Mouse (Mus musculus) embryonic facial prominence, embryonic 15.5 days (tissue): ENCODE data around the gene Slc7a14. TPM values are rescaled to one million over a fixed set of nuclear protein-coding genes. Genes with fewer than 3 reads are reported as not detected.
"Not testable (repeated sequence)": the region's sequence is repeated elsewhere in the genome, so short reads cannot be mapped to it uniquely, and the experiment has no call there.

Source experiments
- ATAC-seq: fragments of 200-750 bp; cut with Nextera tagmentation; 2 replicates; pipeline ENCODE4 v1.8.0; 2017; ENCODE audit warnings: low read depth, moderate TSS enrichment; ENCODE audit not compliant: insufficient number of reproducible peaks, low FRiP score, low TSS enrichment
- H3K27ac ChIP-seq: fragments of 300-500 bp; sonication (generic); replicated peaks from 2 replicates; pipeline ENCODE4 v1.5.1; 2015; ENCODE audit warnings: mild to moderate bottlenecking, inconsistent platforms
- H3K27me3 ChIP-seq: fragments of 300-500 bp; sonication (generic); 2 replicates; pipeline ENCODE4 v1.6.1; 2015; ENCODE audit warnings: inconsistent platforms
- H3K36me3 ChIP-seq: fragments of 300-500 bp; sonication (generic); 2 replicates; pipeline ENCODE4 v1.6.1; 2015; ENCODE audit warnings: mild to moderate bottlenecking, inconsistent platforms
- H3K4me1 ChIP-seq: fragments of 300-500 bp; sonication (generic); 2 replicates; pipeline ENCODE4 v1.6.1; 2015; ENCODE audit warnings: inconsistent platforms
- H3K4me2 ChIP-seq: fragments of 300-500 bp; sonication (generic); replicated peaks from 2 replicates; pipeline ENCODE4 v1.6.1; 2015; ENCODE audit warnings: mild to moderate bottlenecking, inconsistent platforms
- H3K4me3 ChIP-seq: fragments of 300-500 bp; sonication (generic); replicated peaks from 2 replicates; pipeline ENCODE4 v1.5.1; 2015; ENCODE audit warnings: mild to moderate bottlenecking, inconsistent platforms
- H3K9ac ChIP-seq: fragments of 300-500 bp; sonication (generic); 2 replicates; pipeline ENCODE4 v1.6.1; 2015; ENCODE audit warnings: inconsistent platforms
- H3K9me3 ChIP-seq: fragments of 300-500 bp; sonication (generic); replicated peaks from 2 replicates; pipeline ENCODE4 v1.6.1; 2016; ENCODE audit warnings: inconsistent platforms
- WGBS: fragments of 180-500 bp; shearing (Covaris S2); methylation state at CpG from one replicate; pipeline ENCODE4 v1.1.7; 2015; 5-methylcytosine and 5-hydroxymethylcytosine counted together
- polyA plus RNA-seq: library from polyadenylated mRNA; unstranded; fragments of >200 nt; fragmentation: Nextera tagmentation; extraction: Ambion mirVana; gene quantifications from 2 replicates; pipeline ENCODE4 v1.2.1, GENCODE M21; 2015

Slc7a14 gene
- polyA plus RNA-seq, 1 experiment from 2014 or later: 0.09 TPM

DNA sequence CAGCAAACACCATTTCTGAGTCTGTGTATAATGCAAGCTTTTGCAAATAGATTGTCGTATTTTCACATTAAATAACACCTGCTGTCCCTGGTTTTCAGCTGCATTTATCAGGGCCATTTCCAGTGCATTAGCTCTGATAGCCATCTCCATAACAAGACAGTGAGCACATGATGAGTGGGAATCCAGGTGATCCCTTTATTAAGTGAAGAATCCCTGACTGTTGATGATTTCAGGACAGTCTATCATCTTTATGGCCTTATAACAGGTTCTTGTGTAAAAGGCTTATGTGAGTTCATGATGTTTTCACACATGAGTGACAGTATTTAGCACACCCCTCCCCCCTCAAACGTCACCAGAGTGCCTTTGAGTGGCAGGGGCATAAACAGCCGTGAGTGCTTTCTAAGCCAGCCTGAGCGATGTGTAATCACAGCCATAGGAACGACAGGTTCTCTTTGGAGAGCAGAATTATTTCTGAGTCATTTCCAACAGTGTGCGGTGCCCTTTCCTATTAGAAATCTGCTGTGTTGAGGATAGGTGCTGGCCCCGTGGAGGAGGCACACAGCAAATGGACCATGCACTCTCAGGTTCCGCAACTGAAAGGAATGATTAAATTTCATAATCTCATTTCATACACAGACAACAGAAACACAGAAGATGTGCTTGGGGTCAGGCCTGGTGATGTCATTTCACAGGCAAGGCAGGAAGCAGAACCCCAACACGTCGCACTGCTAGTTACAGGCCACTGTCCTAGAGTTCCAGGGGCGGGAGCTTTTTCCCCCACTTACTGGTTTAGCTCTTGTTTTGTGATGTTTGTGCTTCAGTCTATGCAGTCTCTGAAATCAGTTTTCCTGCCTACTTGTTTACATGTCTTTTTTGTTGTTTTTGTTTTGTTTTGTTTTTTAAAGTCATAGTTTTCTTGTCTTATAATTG is 18.2 kb downstream of the Slc7a14 start:
- ATAC-seq: no peak
- 64% methylated on average over 11 of the region's 11 CpGs for WGBS
- Histone ChIP-seq H3K27me3 (no peaks in the 10 kb centered on the region), H3K4me2 (no peak overlapping the region), H3K9me3 (no peaks in the 10 kb centered on the region), H3K36me3 (no peaks in the 10 kb centered on the region), H3K27ac (no peak overlapping the region), H3K4me3 (no peak overlapping the region), H3K9ac (no peak overlapping the region), H3K4me1 (no peaks in the 10 kb centered on the region)

- H3K9ac ChIP-seq: no peak overlapping the region
- no peaks in the 10 kb centered on the region for H3K27me3 ChIP-seq
- no peak overlapping the region for H3K27ac ChIP-seq
- no peak overlapping the region for H3K4me3 ChIP-seq
- H3K36me3 ChIP-seq: no peaks in the 10 kb centered on the region
- H3K4me2 ChIP-seq: no peak overlapping the region
- no peaks in the 10 kb centered on the region for H3K9me3 ChIP-seq
- no peak for ATAC-seq
- 53% methylated on average over 3 of the region's 3 CpGs for WGBS
- H3K4me1 ChIP-seq: no peaks in the 10 kb centered on the region
Measured at GRCm38 (mm10) chr3:31287421-31287948, 22.7 kb downstream of the Slc7a14 start.

DNA sequence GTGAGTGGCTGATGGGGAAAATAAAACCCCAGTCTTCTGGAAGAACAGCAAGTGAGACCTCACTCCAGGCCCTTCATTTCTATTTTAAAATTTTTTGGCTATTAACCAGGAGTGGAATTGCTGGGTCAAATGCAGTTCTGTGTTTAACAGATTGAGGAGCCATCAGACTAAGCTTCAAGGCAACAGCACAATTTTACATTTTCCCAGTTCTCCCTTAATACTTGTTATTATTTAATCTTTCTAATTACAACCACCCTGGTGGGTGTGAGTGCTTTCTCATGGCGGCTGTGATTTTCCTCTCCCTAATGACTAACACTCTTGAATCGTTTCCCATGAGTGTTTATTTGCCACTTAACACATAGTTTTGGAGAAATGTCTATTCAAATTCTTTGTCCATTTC is 29.1 kb downstream of the Slc7a14 start:
- Histone ChIP-seq H3K4me3 (no peak overlapping the region), H3K36me3 (no peaks in the 10 kb centered on the region), H3K9me3 (no peaks in the 10 kb centered on the region), H3K27me3 (no peaks in the 10 kb centered on the region), H3K4me2 (no peak overlapping the region), H3K27ac (no peak overlapping the region), H3K9ac (no peak overlapping the region), H3K4me1 (no peaks in the 10 kb centered on the region)
- ATAC-seq: no peak
- 63% methylated on average over 2 of the region's 2 CpGs for WGBS

DNA sequence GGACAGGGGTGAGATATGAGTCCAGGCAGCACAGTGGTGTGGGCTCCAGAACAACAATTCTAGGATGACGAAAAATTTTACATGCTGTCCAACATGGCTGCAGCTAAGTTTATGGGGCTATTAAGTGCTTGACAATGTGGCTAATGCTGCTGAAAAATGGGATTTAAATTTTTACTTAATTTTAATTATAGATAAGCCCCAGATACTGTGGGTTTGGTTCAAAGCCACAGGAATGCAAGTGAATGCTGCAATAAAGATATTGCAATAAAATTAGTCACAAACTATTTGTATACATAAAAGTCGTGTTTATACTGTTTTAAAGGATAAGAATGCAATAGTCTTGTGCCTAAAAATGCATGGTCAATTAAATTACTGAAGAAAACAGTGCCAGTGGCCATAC is 35.3 kb downstream of the Slc7a14 start:
- no peak for ATAC-seq
- Histone ChIP-seq H3K9ac (no peak overlapping the region), H3K27me3 (no peaks in the 10 kb centered on the region), H3K9me3 (no peaks in the 10 kb centered on the region), H3K4me3 (no peak overlapping the region), H3K36me3 (no peaks in the 10 kb centered on the region), H3K4me1 (0 out of 2 replicates have a peak, but pooled peaks cover 4% of the 10 kb centered on the region), H3K4me2 (no peak overlapping the region), H3K27ac (no peak overlapping the region)
- 61% methylated on average over 2 of the region's 2 CpGs for WGBS

DNA sequence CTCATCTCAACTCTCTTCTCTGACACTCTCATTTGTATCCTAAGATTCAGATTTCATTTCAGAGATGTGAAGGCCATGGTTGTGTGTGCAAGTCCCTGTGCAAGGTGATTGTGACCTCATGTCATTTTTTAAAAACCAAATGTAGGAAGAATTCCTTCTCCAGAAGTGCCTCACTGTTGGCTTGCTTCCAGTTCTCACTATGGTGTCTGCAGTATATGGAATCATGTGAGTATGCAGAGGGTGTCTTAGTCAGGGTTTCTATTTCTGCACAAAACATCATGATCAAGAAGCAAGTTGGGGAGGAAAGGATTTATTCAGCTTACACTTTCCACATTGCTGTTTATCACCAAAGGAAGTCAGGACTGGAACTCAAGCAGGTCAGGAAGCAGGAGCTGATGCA is 36.9 kb downstream of the Slc7a14 start:
- ATAC-seq, H3K4me2 ChIP-seq, H3K9ac ChIP-seq, H3K4me1 ChIP-seq, H3K4me3 ChIP-seq, H3K9me3 ChIP-seq, H3K27ac ChIP-seq, H3K27me3 ChIP-seq, H3K36me3 ChIP-seq: not testable (repeated sequence)

- Histone ChIP-seq H3K4me1 (0 out of 2 replicates have a peak, but pooled peaks cover 4% of the 10 kb centered on the region), H3K9ac (no peak overlapping the region), H3K27me3 (no peaks in the 10 kb centered on the region), H3K4me3 (no peak overlapping the region), H3K4me2 (no peak overlapping the region), H3K27ac (no peak overlapping the region), H3K36me3 (no peaks in the 10 kb centered on the region), H3K9me3 (no peaks in the 10 kb centered on the region)
- 26% methylated on average over 2 of the region's 2 CpGs for WGBS
- peak; percentile 60; the same call in 1 of the 2 replicates for ATAC-seq
Measured at GRCm38 (mm10) chr3:31272635-31273034, 37.5 kb downstream of the Slc7a14 start.

DNA sequence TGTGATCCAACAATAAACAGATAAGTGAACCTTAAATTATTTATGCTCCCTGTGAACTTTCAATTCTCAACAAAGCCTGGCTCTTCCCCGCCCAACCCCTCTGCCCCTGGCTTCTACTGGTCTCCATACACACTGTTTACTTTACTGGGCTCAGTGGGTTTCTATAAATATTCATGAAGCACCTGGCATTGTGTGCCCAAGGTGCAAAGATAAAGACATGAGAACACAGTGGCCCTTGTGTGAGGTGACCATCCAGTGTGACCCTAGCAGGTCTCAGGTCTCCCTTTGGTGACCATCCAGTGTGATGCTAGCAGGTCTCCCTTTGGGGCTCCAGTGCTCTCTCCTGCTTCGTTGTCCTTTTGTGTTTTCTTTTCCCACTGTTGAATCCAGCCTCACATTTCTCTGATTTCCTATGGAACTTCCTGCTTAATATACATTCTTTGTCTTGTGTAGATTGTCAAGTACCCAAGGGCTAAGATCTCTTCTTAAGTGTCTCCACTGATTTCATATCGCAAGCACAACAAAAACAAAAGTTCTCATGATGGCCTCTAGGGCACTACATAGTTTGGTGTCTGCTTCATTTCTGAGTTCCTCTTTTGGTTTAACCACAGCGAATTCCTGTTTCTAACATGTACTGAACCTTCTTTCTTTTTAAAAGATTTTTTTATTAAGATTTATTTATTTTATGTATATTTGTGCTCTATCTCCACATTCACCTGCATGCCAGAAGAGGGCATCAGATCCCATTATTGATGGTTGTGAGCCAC is 40.4 kb downstream of the Slc7a14 start:
- no peak for ATAC-seq
- H3K4me2 ChIP-seq: no peak overlapping the region
- H3K4me3 ChIP-seq: no peak overlapping the region
- no peaks in the 10 kb centered on the region for H3K9me3 ChIP-seq
- H3K4me1 ChIP-seq: 0 out of 2 replicates have a peak, but pooled peaks cover 4% of the 10 kb centered on the region
- no peaks in the 10 kb centered on the region for H3K27me3 ChIP-seq
- H3K27ac ChIP-seq: no peak overlapping the region
- 82% methylated on average over 4 of the region's 4 CpGs for WGBS
- no peak overlapping the region for H3K9ac ChIP-seq
- no peaks in the 10 kb centered on the region for H3K36me3 ChIP-seq

DNA sequence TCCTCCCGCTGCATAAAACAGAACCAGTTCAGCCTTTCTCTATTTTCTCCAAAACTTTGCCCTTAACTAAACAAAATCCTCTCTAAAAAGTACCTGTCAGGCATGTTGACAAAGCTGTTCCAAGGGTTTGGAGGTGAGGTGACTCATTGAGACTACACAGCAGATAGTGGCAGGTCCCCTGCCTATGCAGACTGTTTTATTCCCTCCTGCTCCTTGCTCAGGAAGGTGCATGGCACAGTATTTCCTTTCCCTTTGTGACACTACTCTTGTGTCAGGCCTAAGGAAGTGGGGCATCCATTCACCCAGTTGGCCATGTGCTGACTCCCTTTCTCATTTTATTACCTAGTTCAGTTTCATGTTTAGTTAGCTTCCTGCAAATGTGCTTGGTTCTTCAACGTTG is 42.3 kb downstream of the Slc7a14 start:
- H3K4me1 ChIP-seq: 0 out of 2 replicates have a peak, but pooled peaks cover 4% of the 10 kb centered on the region
- no peaks in the 10 kb centered on the region for H3K27me3 ChIP-seq
- no peaks in the 10 kb centered on the region for H3K9me3 ChIP-seq
- 93% methylated on average over 2 of the region's 2 CpGs for WGBS
- no peak overlapping the region for H3K4me2 ChIP-seq
- H3K9ac ChIP-seq: no peak overlapping the region
- H3K4me3 ChIP-seq: no peak overlapping the region
- H3K36me3 ChIP-seq: no peaks in the 10 kb centered on the region
- no peak overlapping the region for H3K27ac ChIP-seq
- ATAC-seq: no peak

- WGBS: 89% methylated on average over 7 of the region's 7 CpGs
- ATAC-seq: no peak
- H3K27ac ChIP-seq: no peak overlapping the region
- H3K36me3 ChIP-seq: no peaks in the 10 kb centered on the region
- H3K9me3 ChIP-seq: no peaks in the 10 kb centered on the region
- H3K9ac ChIP-seq: no peak overlapping the region
- H3K27me3 ChIP-seq: no peaks in the 10 kb centered on the region
- H3K4me1 ChIP-seq: no peaks in the 10 kb centered on the region
- no peak overlapping the region for H3K4me2 ChIP-seq
- H3K4me3 ChIP-seq: no peak overlapping the region
Measured at GRCm38 (mm10) chr3:31266941-31267340, 43.2 kb downstream of the Slc7a14 start.

- no peaks in the 10 kb centered on the region for H3K27me3 ChIP-seq
- no peaks in the 10 kb centered on the region for H3K9me3 ChIP-seq
- WGBS: 98% methylated on average over 3 of the region's 3 CpGs
- H3K4me2 ChIP-seq: no peak overlapping the region
- H3K27ac ChIP-seq: no peak overlapping the region
- H3K9ac ChIP-seq: no peak overlapping the region
- H3K36me3 ChIP-seq: no peaks in the 10 kb centered on the region
- no peaks in the 10 kb centered on the region; the same call in 1 of the 2 replicates for H3K4me1 ChIP-seq
- H3K4me3 ChIP-seq: no peak overlapping the region
- ATAC-seq: no peak
Measured at GRCm38 (mm10) chr3:31263535-31263934, 46.6 kb downstream of the Slc7a14 start.

DNA sequence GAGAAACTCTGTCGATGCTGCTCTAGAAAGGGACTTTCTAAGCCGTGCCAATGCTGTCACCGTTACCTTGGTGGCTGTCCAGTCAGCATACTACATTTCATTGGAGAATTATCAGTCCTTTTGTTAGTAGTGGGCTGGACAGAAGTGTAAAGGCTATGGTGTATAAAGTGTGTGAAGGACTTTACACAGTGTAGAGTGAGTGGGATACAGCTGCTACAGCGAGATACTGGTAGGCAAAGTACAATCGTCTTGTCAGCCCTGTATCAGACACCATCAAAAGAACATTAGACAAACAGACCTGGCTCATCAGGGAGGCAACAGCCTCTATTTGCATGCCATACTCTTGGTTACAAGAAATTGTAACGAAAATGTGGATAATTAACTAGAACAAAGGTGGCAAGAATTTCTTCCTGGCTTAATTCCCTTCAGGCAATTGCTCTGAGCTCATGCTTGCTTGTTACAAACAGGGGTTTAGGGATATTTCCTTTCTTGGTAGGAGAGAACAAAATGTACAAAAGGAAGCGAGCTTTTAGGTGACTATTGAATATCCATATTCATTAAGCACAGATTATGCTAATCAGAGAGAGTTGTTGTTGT is 48.7 kb downstream of the Slc7a14 start:
- no peaks in the 10 kb centered on the region; the same call in 1 of the 2 replicates for H3K4me1 ChIP-seq
- H3K36me3 ChIP-seq: no peaks in the 10 kb centered on the region
- no peak overlapping the region for H3K4me2 ChIP-seq
- no peaks in the 10 kb centered on the region for H3K27me3 ChIP-seq
- no peaks in the 10 kb centered on the region for H3K9me3 ChIP-seq
- 44% methylated on average over 7 of the region's 7 CpGs for WGBS
- no peak overlapping the region for H3K4me3 ChIP-seq
- no peak overlapping the region for H3K27ac ChIP-seq
- ATAC-seq: no peak
- H3K9ac ChIP-seq: no peak overlapping the region
